Mouse (Mus musculus): ENCODE measurements around the gene Crygs. TPM values are rescaled to one million over a fixed set of nuclear protein-coding genes. Genes with fewer than 3 reads are reported as not detected.
"Not testable (repeated sequence)": the region's sequence is repeated elsewhere in the genome, so short reads cannot be mapped to it uniquely, and the experiment has no call there.

Gene Crygs
- polyA plus RNA-seq, 1 experiment from 2014 or later = not detected

DNA sequence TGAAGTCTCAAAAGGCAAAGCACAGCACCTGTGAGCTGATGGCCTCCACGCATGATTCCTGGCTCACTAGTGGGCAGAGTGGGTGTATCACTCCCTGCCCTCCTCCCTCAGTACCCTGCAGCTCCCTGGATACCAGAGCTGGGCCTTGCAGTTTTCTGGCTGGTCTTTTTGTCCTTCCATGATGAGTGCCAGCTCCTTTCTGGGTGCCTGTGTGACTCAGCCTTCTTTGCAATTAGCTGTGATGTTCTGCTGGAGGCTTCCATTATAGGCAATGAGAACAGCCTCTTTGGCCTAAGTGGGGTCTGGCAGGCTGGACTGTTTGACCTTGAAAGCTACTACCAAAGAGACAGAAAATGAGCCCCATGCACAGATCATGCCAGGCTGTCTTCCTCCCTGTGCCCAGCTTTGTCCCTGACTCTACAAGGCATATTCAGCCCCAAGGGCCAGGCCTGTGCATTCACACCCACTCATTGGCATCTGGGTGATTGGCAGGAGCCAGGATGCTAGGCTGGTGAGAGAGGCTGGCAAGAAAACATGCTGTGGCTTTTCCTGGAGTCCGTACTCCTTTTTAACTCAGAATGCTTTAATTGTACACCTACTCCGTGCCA is 32.0 kb downstream of the Crygs start:
- Histone ChIP-seq H3K4me3 (no peak overlapping the region), H3K9me3 (no peaks in the 10 kb centered on the region), H3K9ac (no peak overlapping the region), H3K4me1 (no peaks in the 10 kb centered on the region), H3K27me3 (no peaks in the 10 kb centered on the region), H3K4me2 (no peak overlapping the region), H3K27ac (no peak overlapping the region), H3K36me3 (no peaks in the 10 kb centered on the region)
- ATAC-seq (ENCODE audit: borderline replicate concordance, extremely low read depth, low FRiP score, low TSS enrichment) = no peak
- 87% methylated on average over 3 of the region's 3 CpGs for WGBS

DNA sequence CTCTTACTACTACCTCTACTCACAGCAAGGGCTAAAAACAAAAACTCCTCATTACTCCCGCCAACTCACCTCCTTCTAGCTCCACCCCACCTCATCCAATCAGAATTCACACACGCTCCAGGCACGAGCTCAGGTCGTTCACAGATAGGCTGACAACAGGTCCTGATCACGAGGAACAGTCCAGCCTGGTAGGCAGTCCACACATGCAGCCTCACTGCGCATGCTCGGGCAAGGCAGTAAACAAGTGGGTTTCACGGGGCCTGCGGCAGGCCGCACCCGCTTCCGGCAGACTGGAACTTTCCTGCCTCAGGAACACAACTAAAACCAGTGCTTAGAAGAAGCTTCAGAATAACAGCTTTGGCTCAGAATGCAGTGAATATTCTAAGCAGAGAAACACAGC is 33.1 kb downstream of the Crygs start:
- H3K27ac ChIP-seq; H3K4me3 ChIP-seq; H3K9me3 ChIP-seq; H3K4me2 ChIP-seq; ATAC-seq (ENCODE audit: borderline replicate concordance, extremely low read depth, low FRiP score, low TSS enrichment); H3K36me3 ChIP-seq; H3K27me3 ChIP-seq; H3K4me1 ChIP-seq; H3K9ac ChIP-seq: not testable (repeated sequence)
- 84% methylated on average over 12 of the region's 12 CpGs for WGBS

DNA sequence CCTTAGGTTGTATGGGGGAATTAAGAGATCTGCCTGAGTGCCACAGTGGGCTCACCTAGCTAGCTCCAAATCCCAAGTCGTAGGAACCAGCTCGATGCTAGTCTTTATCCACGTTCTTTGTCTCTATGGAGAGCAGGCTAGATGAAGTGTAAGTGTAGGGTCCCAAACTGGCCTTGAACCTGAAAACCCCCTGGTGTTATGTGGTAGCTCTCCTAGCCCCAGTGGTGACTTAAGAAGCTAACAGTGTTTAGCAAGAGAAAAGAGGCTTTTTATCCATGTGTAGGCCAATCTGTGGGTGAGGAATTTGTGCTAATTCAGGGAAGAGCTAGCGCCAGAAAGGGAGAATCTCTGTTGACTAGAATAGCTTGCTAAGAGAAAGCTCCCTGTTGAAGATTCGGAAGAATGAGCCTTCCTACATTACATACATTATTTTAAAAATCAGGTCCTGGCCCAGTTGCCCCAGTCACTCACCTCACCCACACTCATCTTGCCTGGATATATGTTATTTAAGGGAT is 35.8 kb downstream of the Crygs start:
- H3K27ac ChIP-seq = no peak overlapping the region
- no peak for ATAC-seq (ENCODE audit: borderline replicate concordance, extremely low read depth, low FRiP score, low TSS enrichment)
- H3K4me3 ChIP-seq = no peak overlapping the region
- no peak overlapping the region for H3K9ac ChIP-seq
- 70% methylated on average over 5 of the region's 5 CpGs for WGBS
- H3K36me3 ChIP-seq = no peaks in the 10 kb centered on the region
- no peaks in the 10 kb centered on the region for H3K27me3 ChIP-seq
- no peak overlapping the region for H3K4me2 ChIP-seq
- H3K9me3 ChIP-seq = no peaks in the 10 kb centered on the region
- no peaks in the 10 kb centered on the region for H3K4me1 ChIP-seq

DNA sequence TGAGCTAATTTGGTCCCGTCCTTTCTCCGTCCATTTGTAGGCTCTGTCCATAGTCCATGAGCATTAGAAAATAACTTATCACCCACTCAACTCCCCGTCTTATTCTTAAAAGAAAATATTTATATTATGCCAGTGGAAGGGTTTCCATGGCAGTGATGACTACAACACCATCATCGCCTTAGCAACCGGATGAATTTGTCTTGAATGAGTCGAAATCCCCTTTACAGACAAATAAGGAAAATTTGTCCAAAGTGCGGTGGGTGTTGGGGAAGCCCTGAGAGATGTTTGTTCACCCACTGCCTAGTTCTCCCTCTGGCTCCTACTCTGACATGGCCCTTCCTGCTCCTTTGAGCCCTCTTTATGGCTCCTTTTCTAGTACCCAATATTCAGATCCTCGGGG is 42.7 kb downstream of the Crygs start:
- WGBS = 52% methylated on average over 8 of the region's 8 CpGs
- H3K4me3 ChIP-seq = no peak overlapping the region
- ATAC-seq (ENCODE audit: borderline replicate concordance, extremely low read depth, low FRiP score, low TSS enrichment) = no peak
- H3K9ac ChIP-seq = no peak overlapping the region
- H3K36me3 ChIP-seq = no peaks in the 10 kb centered on the region
- no peak overlapping the region for H3K4me2 ChIP-seq
- no peaks in the 10 kb centered on the region for H3K4me1 ChIP-seq
- H3K9me3 ChIP-seq = no peaks in the 10 kb centered on the region
- no peak overlapping the region for H3K27ac ChIP-seq
- no peaks in the 10 kb centered on the region for H3K27me3 ChIP-seq

DNA sequence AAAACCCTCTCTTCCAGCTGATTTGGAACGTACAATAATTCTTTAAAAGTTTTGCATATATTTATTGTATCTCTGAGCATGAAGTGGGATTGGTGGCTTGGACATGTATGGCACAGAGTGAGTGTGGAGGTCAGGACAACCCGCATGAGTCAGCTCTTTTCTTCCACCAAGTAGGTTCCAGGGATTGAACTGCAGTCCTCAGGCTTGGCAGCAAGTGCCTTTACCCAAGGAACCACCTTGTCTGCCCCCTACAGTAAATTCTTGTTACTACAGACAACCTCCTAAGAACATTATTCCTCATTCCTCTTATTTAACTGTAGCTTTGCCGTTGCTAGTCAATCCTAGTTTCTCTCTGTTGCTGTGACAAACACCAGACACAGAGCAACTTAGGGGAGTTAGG is 44.0 kb downstream of the Crygs start:
- H3K36me3 ChIP-seq = no peaks in the 10 kb centered on the region
- WGBS = 81% methylated on average over 3 of the region's 3 CpGs

DNA sequence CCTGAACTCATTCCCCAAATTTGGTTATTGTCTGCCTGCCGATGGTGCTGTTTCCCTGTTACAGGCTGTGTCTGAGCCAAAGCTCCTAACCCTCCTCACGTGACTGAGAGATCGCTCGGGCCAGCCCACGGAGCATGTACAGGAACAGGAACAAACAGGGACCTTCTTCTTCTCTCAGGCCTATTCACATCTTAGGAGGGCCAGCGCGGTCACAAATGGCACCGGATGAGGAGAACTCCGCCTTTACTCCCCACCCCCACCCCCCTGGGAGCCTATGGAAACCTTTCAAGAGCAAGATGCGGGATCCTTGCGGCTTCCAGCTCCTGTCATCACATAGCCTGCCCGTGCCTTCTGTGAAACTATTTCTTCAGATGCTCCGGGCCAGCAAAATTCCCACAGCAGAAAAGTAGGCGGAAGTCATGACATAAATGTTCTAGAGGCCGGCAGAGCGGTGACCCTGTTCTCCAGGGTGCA is 44.6 kb downstream of the Crygs start:
- Histone ChIP-seq H3K4me3 (no peak overlapping the region), H3K27ac (no peak overlapping the region), H3K36me3 (no peaks in the 10 kb centered on the region), H3K9me3 (no peaks in the 10 kb centered on the region), H3K9ac (no peak overlapping the region), H3K4me2 (no peak overlapping the region), H3K27me3 (no peaks in the 10 kb centered on the region), H3K4me1 (no peaks in the 10 kb centered on the region)
- no peak for ATAC-seq (ENCODE audit: borderline replicate concordance, extremely low read depth, low FRiP score, low TSS enrichment)
- WGBS = 70% methylated on average over 16 of the region's 16 CpGs

More for the DNA sequence above, 44.0 kb downstream of the Crygs start:
- no peaks in the 10 kb centered on the region for H3K27me3 ChIP-seq
- ATAC-seq (ENCODE audit: borderline replicate concordance, extremely low read depth, low FRiP score, low TSS enrichment) = no peak
- H3K9me3 ChIP-seq = no peaks in the 10 kb centered on the region
- no peak overlapping the region for H3K4me2 ChIP-seq
- H3K27ac ChIP-seq = no peak overlapping the region
- H3K9ac ChIP-seq = no peak overlapping the region
- H3K4me3 ChIP-seq = no peak overlapping the region
- no peaks in the 10 kb centered on the region for H3K4me1 ChIP-seq

DNA sequence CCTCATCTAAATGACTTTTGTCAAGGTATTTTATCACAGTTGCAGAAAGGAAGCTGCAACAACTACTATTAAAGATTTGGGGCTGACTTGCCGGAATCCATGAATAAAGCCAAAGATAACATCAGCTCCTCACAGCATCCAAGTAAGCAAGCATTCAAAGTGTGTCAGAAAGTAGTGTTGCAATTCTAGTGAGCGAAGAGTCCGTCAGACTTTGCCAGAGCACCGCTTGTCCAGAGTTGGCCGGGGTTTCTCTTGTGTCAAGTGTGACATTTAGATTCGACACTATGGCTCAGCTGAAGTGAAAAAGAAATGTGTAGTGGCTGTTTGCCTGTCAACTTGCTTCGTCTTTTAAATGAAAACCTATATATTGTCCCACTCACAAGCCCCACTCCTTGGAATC is 45.8 kb downstream of the Crygs start:
- H3K9ac ChIP-seq = no peak overlapping the region
- no peaks in the 10 kb centered on the region for H3K9me3 ChIP-seq
- H3K4me3 ChIP-seq = no peak overlapping the region
- WGBS = 74% methylated on average over 7 of the region's 7 CpGs
- ATAC-seq (ENCODE audit: borderline replicate concordance, extremely low read depth, low FRiP score, low TSS enrichment) = no peak
- H3K27me3 ChIP-seq = no peaks in the 10 kb centered on the region
- no peak overlapping the region for H3K27ac ChIP-seq
- H3K4me1 ChIP-seq = no peaks in the 10 kb centered on the region
- no peaks in the 10 kb centered on the region for H3K36me3 ChIP-seq
- H3K4me2 ChIP-seq = no peak overlapping the region

Other genes starting within 250 kb of the Crygs start
- gene Dgkg, start 154.4 kb downstream of the Crygs start, polyA plus RNA-seq (2015; fragmentation: Nextera tagmentation; extraction: Ambion mirVana) = 0.79 and 1.1 TPM in 2 replicates
- 25.6 and 26.9 TPM in 2 replicates for gene Tbccd1, start 46.1 kb upstream of the Crygs start, polyA plus RNA-seq (2015; fragmentation: Nextera tagmentation; extraction: Ambion mirVana)
- gene Dnajb11, start 46.3 kb upstream of the Crygs start, polyA plus RNA-seq (2015; fragmentation: Nextera tagmentation; extraction: Ambion mirVana) = 109 and 111 TPM in 2 replicates
- 2.9 and 11.2 TPM in 2 replicates for gene Ahsg, start 79.7 kb upstream of the Crygs start, polyA plus RNA-seq (2015; fragmentation: Nextera tagmentation; extraction: Ambion mirVana)
- gene Fetub, start 106.8 kb upstream of the Crygs start, polyA plus RNA-seq (2015; fragmentation: Nextera tagmentation; extraction: Ambion mirVana) = 0.15 TPM in 1 of 2 replicates, not detected in the other
- gene Hrg, start 139.5 kb upstream of the Crygs start, polyA plus RNA-seq (2015; fragmentation: Nextera tagmentation; extraction: Ambion mirVana) = not detected in 2 replicates
- 0.16 and 0.31 TPM in 2 replicates for gene Kng2, start 217.9 kb upstream of the Crygs start, polyA plus RNA-seq (2015; fragmentation: Nextera tagmentation; extraction: Ambion mirVana)
- 0.59 and 4.1 TPM in 2 replicates for gene Kng1, start 246.3 kb upstream of the Crygs start, polyA plus RNA-seq (2015; fragmentation: Nextera tagmentation; extraction: Ambion mirVana)

All from lung, embryonic 15.5 days (tissue).